8 mouse cellular contexts compared by ENCODE assay signal in genomic region chr4:137992890-137993289, GRCm38 (mm10). TPM values are rescaled to one million over a fixed set of nuclear protein-coding genes. Genes with fewer than 3 reads are reported as not detected.
A peak's percentile ranks its signal among the peaks of the same experiment; 100 is the strongest.
DNase-seq lines count a peak whose midpoint lies in the region; ATAC-seq lines count a peak whose summit lies in the region.

TSS of gene Eif4g3 (plus strand) at chr4:137993022.

- peak; percentile 59; the same call in 1 of the 2 replicates for ATAC-seq in lung, embryonic 16.5 days (ENCODE audit: low read depth)
- no peak for ATAC-seq in embryonic facial prominence, embryonic 12.5 days (ENCODE audit: insufficient number of reproducible peaks, insufficient read depth, low FRiP score, low TSS enrichment)
- no peak; the same call in 1 of the 2 replicates for ATAC-seq in heart, embryonic 14.5 days (ENCODE audit: insufficient number of reproducible peaks, insufficient read depth, low FRiP score, low read depth)
- ATAC-seq in neural tube, embryonic 12.5 days (ENCODE audit: low FRiP score, low read depth), result peak; percentile 61

- H3K27ac ChIP-seq in lung, embryonic 16.5 days (ENCODE audit: low read length), result peak within 1 kb of the TSS; percentile 89
- H3K27ac ChIP-seq in embryonic facial prominence, embryonic 12.5 days, result peak within 1 kb of the TSS; percentile 96
- H3K27ac ChIP-seq in heart, embryonic 14.5 days (replicated peaks in 1 of 2; ENCODE audit: control insufficient read depth in 1 of 2, insufficient read depth in 1 of 2, low read depth in 2 of 2, low read length in 2 of 2), result peak within 1 kb of the TSS; percentile 84 to 88
- peak within 1 kb of the TSS; percentile 86 for H3K27ac ChIP-seq in neural tube, embryonic 12.5 days

- DNase-seq in lung, postnatal 36 days, result no peak
- DNase-seq in left cerebral cortex, postnatal 25 days (ENCODE audit: low spot score in 2 of 2), result no peak
- DNase-seq in testis, postnatal 14 days (ENCODE audit: low spot score), result no peak
- DNase-seq in urinary bladder, postnatal 10 days (ENCODE audit: low spot score), result no peak

- WGBS in lung, embryonic 16.5 days, result 3% methylated on average over 39 of the region's 39 CpGs
- 3% methylated on average over 39 of the region's 39 CpGs for WGBS in embryonic facial prominence, embryonic 12.5 days
- 2% methylated on average over 39 of the region's 39 CpGs for WGBS in heart, embryonic 14.5 days
- 2% methylated on average over 39 of the region's 39 CpGs for WGBS in neural tube, embryonic 12.5 days

- H3K4me3 ChIP-seq in lung, embryonic 16.5 days (ENCODE audit: low read length), result peak within 1 kb of the TSS; percentile 97
- peak within 1 kb of the TSS; percentile 98 for H3K4me3 ChIP-seq in embryonic facial prominence, embryonic 12.5 days
- peak within 1 kb of the TSS; percentile 87 to 98 for H3K4me3 ChIP-seq in heart, embryonic 14.5 days (ENCODE audit: control insufficient read depth in 1 of 2, insufficient read depth in 1 of 2, low read depth in 1 of 2, low read length in 2 of 2)
- H3K4me3 ChIP-seq in neural tube, embryonic 12.5 days, result peak within 1 kb of the TSS; percentile 91

- H3K9ac ChIP-seq in lung, embryonic 16.5 days (ENCODE audit: low read length), result peak within 1 kb of the TSS; percentile 96
- H3K9ac ChIP-seq in embryonic facial prominence, embryonic 12.5 days, result peak within 1 kb of the TSS; percentile 99
- peak within 1 kb of the TSS; percentile 99 for H3K9ac ChIP-seq in heart, embryonic 14.5 days (ENCODE audit: low read length)
- peak within 1 kb of the TSS; percentile 99 for H3K9ac ChIP-seq in neural tube, embryonic 12.5 days

- H3K27me3 ChIP-seq in lung, embryonic 16.5 days (ENCODE audit: control insufficient read depth, insufficient read depth, low read depth, low read length), result peaks cover 4% of the 10 kb centered on the region; the same call in 1 of the 2 replicates
- peaks cover 11% of the 10 kb centered on the region; the same call in 1 of the 2 replicates for H3K27me3 ChIP-seq in embryonic facial prominence, embryonic 12.5 days
- H3K27me3 ChIP-seq in heart, embryonic 14.5 days (ENCODE audit: control insufficient read depth, insufficient read depth, low read length), result no peaks in the 10 kb centered on the region
- H3K27me3 ChIP-seq in neural tube, embryonic 12.5 days (replicated peaks), result no peaks in the 10 kb centered on the region

- peak within 1 kb of the TSS; percentile 94 for H3K4me2 ChIP-seq in lung, embryonic 16.5 days (ENCODE audit: low read depth, low read length)
- peak within 1 kb of the TSS; percentile 83 for H3K4me2 ChIP-seq in embryonic facial prominence, embryonic 12.5 days (replicated peaks)
- H3K4me2 ChIP-seq in heart, embryonic 14.5 days (ENCODE audit: low read length), result peak within 1 kb of the TSS; percentile 85
- peak within 1 kb of the TSS; percentile 84 for H3K4me2 ChIP-seq in neural tube, embryonic 12.5 days (replicated peaks)

- H3K4me1 ChIP-seq in lung, embryonic 16.5 days (replicated peaks; ENCODE audit: control insufficient read depth, insufficient read depth, low read length), result peaks cover 23% of the 10 kb centered on the region
- peaks cover 25% of the 10 kb centered on the region for H3K4me1 ChIP-seq in embryonic facial prominence, embryonic 12.5 days
- H3K4me1 ChIP-seq in heart, embryonic 14.5 days (ENCODE audit: control insufficient read depth in 2 of 2, insufficient read depth in 2 of 2, low read length in 2 of 2), result peaks cover 16 to 26% of the 10 kb centered on the region in 2 experiments
- peaks cover 32% of the 10 kb centered on the region for H3K4me1 ChIP-seq in neural tube, embryonic 12.5 days

- no peaks in the 10 kb centered on the region for H3K9me3 ChIP-seq in lung, embryonic 16.5 days (ENCODE audit: control insufficient read depth, low read length)
- no peaks in the 10 kb centered on the region for H3K9me3 ChIP-seq in embryonic facial prominence, embryonic 12.5 days
- no peaks in the 10 kb centered on the region for H3K9me3 ChIP-seq in heart, embryonic 14.5 days (ENCODE audit: control insufficient read depth, low read length)
- H3K9me3 ChIP-seq in neural tube, embryonic 12.5 days, result no peaks in the 10 kb centered on the region

- intact Hi-C loops in left cerebral cortex, postnatal 25 days (cut with DNase I), result loop anchor here (10.0 kb wide), 1 partner anchor 112 kb away; no protein-coding TSS in a partner anchor

- peaks cover under 1% of the 10 kb centered on the region for H3K36me3 ChIP-seq in lung, embryonic 16.5 days (ENCODE audit: control insufficient read depth, insufficient read depth, low read length)
- H3K36me3 ChIP-seq in embryonic facial prominence, embryonic 12.5 days, result peaks cover 14% of the 10 kb centered on the region
- H3K36me3 ChIP-seq in heart, embryonic 14.5 days (ENCODE audit: control insufficient read depth, insufficient read depth, low read length), result peaks cover 8% of the 10 kb centered on the region
- peaks cover 11% of the 10 kb centered on the region for H3K36me3 ChIP-seq in neural tube, embryonic 12.5 days

RNA-seq across cellular contexts. Expression of gene Eif4g3, which starts in this region (rescaled TPM):
- 23.8 and 24.8 TPM in 2 replicates for polyA plus RNA-seq in lung, embryonic 16.5 days (2015; fragmentation: Nextera tagmentation; extraction: Ambion mirVana)
- polyA plus RNA-seq in embryonic facial prominence, embryonic 12.5 days (2016; fragmentation: Nextera tagmentation; extraction: Ambion mirVana), result 46.3 and 49.7 TPM in 2 replicates
- polyA plus RNA-seq in heart, embryonic 14.5 days (2014; fragmentation: Nextera tagmentation; extraction: Ambion mirVana), result 24.9 and 25.1 TPM in 2 replicates
- total RNA-seq in left cerebral cortex, postnatal 25 days (2021), result 100 to 1,000 TPM; 164 to 178 TPM
- 60.4 and 60.5 TPM in 2 replicates for polyA plus RNA-seq in neural tube, embryonic 12.5 days (2016; fragmentation: Nextera tagmentation; extraction: Ambion mirVana)

Comparison
In these comparisons a context has a peak if more than half of its experiments do, and no peak if none do; other contexts are left out.
1. ATAC-seq: peak in lung, embryonic 16.5 days (single experiment) and neural tube, embryonic 12.5 days (single experiment); none in embryonic facial prominence, embryonic 12.5 days (single experiment) and heart, embryonic 14.5 days (single experiment).
2. Peak in every context shown above with its lines, with median percentiles within 50 percentile points of each other: H3K27ac ChIP-seq, H3K4me2 ChIP-seq, H3K4me3 ChIP-seq and H3K9ac ChIP-seq.